Mouse (Mus musculus): ENCODE data around the gene Sucla2.

The Sucla2 gene

GRCm38 (mm10) chr14:73524766-73525448 lies at the start of gene Sucla2:
Gene Sucla2 (plus strand): TSS chr14:73525319.
- DNase-seq = peak; percentile 95

GRCm38 (mm10) chr14:73475506-73475905 lies 49.6 kb upstream of the Sucla2 start:
- peak; percentile 30 for DNase-seq

GRCm38 (mm10) chr14:73476361-73476934 lies 48.7 kb upstream of the Sucla2 start:
- DNase-seq = no peak

DNA sequence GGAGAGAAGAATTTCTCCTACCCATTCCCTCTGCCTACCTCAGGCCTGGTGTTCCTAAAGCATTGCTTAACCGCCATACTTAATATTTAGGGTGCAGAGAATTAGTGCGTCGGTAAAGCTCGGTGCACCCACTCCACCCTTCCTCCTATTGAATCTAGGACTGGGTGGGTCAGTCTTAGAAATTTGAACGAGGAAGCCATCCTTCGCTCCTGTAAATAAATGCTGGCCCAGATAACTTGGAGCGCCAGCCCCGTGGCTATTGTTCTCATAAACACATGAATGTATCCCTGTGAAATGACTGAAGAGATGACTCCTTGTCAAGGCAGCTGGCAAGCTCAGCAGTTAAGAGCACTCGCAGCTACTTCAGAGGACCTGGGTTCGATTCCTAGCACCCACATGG lies 48.0 kb upstream of the Sucla2 start:
- no peak for DNase-seq

- DNase-seq = no peak
Observed at GRCm38 (mm10) chr14:73478321-73478720, 46.8 kb upstream of the Sucla2 start.

DNA sequence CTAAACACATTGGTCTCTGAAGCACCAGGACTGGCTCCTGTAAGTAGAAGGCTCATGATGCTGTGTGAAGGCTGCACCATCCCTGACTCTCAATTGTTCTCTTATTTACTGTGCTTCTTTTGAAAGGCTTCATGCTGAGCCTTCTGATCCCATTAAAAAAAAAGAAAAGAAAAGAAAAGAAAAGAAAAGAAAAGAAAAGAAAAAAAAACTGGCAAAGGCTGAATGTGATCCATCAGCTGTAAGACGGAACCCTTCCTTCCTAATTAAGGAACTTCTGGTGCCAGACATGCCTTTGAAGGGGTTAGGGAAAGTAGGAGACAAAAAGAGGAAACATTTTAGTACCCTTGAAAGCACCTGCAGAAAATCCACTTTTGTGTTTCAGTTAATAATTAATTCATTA lies 45.3 kb upstream of the Sucla2 start:
- no peak for DNase-seq

GRCm38 (mm10) chr14:73483516-73484229 lies 41.4 kb upstream of the Sucla2 start:
- no peak for DNase-seq

GRCm38 (mm10) chr14:73484366-73485110 lies 40.6 kb upstream of the Sucla2 start:
- DNase-seq = no peak

DNA sequence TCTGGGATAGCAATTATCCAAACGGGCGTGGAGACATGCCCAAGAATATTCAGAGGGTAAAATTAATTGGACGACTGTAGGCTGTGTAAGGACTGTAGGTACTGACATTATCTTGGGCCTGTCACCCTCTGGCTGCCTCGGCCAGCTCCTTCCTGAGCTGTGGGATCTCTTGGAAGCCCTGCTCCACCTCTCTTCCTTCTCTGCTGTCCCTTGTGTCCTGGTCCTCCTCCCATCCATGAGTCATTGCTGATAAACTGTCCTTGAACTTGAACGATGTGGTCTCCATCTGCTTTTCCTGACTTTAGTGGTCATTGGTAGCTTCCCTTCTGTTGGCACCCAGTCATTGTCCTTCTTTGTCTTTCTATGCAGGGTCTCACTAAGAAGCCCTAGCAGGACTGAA lies 38.5 kb upstream of the Sucla2 start:
- no peak for DNase-seq

DNA sequence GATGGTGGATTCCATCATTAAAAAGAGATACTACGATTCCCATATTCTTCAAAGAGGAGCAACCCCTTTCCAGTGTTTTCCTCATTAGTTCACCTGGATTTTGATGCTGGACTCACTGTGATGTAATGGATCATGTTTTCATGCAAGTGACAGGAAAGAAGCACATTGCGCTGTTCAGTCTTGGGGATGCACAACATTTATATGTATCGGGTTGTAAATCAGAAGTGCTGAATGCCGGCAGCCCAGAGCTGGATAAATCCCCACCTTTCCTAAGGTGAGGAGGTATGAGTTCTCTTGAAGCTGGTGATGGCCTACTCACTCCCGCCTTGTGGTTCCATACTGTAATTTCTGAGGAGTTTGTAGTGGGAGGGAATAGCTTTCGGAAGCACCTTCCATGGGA lies 31.8 kb upstream of the Sucla2 start:
- no peak for DNase-seq

DNA sequence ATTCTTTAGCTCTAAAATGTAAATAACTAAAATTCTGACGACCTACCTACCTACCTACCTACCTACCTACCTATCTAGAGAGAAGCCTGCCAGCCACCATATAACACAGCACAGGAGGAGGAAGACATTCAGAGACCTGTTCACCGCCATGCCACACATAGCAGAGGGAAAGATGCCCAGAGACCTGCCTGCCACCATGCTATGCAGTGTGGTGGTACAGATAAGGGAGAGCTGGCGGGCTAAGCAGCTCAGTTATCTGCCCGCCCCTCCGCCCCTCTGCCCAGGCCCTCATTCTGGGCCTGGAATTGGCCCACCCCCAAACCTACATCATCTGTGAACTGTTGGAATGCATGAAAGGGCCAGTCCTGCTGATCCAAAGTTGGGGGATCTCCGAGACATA lies 31.0 kb upstream of the Sucla2 start:
- DNase-seq = no peak

DNA sequence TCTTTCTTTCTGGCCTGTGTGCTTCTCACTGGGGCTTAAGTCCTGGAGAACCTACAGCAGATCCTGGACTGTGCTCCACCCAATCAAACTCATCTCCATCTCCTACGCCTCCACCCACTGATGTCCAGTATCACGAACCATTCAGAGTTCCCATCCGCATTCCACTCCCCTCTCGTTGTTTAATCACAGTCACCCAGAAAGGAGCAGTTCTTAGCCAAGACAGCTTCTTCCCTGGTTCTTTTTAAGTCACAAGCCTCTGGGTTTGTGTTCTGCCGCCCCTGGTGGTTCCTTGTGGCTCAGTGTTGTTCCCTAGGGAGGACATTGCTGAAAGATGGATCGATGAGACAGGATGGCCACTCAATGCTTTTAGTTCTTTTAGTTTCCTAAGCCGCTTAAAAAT lies 29.4 kb upstream of the Sucla2 start:
- no peak for DNase-seq

- DNase-seq = no peak
Observed at GRCm38 (mm10) chr14:73501283-73501682, 23.8 kb upstream of the Sucla2 start.

GRCm38 (mm10) chr14:73501721-73502120 lies 23.4 kb upstream of the Sucla2 start:
- no peak for DNase-seq

DNA sequence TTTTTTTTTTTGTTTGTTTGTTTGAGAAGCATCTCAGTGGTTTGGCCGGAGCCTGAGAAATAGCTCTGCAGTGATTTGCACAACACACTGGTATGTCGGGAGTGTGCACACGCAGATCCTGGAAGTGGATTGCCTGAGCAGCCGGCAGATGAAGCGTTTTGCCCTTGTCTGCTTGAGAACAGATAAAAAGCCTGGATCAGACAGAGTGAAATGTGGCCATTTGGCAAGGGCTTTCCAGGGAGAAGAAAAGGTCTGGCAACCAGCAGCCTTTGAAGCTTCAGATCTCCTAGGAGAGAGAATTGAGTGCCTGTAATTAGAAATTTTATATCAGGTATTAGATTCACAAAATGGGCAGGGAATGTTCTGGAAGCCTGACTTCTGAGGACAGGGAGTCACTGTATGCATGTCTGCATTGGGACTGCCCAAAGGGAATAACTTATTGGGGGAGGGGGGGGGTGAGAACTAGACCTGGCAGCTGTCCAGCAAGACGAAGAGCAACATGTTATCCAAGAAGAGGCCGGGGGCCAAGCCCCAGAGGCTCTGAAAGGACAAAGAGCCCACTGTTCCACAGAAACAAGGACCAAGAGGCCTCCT lies 22.4 kb upstream of the Sucla2 start:
- DNase-seq = peak; percentile 71

- no peak for DNase-seq
Observed at GRCm38 (mm10) chr14:73503237-73503933, 21.7 kb upstream of the Sucla2 start.

DNA sequence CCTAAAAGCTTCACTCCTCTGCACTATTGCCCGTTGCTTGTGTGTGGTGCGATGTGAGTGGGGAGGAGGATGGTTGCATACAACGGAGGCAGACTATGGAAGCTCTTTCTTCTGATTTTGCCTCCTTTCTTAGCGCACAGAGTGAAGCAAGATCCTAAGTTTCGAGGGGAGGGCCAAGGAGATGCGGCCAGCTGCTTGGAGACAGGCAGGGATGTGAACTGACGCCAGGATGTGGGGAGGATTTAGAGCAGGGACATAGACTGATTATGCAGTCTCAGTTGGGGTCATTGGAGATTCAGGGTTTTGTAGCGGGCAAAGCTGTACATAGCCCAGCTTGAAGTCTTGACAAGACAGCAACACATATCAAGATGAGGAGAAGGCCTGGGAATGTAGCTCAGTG lies 18.8 kb upstream of the Sucla2 start:
- no peak for DNase-seq

DNA sequence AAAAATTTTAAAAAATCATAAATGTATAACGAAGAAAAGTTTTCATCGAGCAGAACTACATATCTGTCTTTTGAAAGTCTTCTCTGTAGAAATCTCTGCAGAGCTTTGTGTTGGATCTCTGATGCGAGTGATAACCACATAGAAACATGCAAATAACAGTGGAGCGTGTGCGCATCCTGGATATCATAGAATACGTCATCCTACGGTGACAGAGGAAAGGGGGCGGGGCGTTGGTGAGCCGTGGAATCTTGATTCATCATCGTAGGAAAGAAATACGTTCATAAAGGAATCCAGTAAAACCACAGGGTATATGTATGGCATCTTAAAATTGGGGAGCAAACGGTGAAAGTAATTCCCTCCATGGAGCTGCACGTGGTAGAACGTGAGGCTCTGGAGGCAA lies 17.9 kb upstream of the Sucla2 start:
- no peak for DNase-seq

DNA sequence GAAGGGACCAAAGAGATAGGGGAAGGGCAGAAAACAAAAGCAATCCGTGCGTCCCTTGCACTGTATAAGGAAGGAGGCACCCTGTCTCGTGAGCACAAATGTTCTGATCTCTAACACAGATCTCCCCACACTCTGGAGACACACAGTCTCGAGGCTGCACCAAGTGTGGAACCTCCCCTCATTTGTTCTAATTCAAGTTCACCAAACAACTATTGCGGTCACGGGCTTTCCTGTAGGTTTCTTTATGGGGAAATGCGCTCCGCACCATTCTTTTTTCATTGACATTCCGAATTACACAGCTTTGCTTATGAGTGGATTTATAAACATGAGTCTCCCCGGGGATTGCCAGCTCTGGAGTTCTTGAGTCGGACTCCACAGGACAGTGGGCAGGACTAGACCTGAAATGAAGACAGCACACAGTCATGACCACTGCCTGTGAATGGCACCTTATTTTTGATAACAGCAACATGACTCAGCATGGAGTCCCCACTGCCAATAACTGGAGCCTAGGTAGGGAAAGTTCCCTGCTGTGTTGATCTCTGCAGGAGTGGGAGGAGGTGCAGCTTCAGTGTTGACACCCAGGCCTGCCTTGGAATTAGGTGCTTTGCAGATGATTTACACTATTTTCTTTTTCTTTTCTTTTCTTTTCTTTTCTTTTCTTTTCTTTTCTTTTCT lies 17.3 kb upstream of the Sucla2 start:
- no peak for DNase-seq

DNA sequence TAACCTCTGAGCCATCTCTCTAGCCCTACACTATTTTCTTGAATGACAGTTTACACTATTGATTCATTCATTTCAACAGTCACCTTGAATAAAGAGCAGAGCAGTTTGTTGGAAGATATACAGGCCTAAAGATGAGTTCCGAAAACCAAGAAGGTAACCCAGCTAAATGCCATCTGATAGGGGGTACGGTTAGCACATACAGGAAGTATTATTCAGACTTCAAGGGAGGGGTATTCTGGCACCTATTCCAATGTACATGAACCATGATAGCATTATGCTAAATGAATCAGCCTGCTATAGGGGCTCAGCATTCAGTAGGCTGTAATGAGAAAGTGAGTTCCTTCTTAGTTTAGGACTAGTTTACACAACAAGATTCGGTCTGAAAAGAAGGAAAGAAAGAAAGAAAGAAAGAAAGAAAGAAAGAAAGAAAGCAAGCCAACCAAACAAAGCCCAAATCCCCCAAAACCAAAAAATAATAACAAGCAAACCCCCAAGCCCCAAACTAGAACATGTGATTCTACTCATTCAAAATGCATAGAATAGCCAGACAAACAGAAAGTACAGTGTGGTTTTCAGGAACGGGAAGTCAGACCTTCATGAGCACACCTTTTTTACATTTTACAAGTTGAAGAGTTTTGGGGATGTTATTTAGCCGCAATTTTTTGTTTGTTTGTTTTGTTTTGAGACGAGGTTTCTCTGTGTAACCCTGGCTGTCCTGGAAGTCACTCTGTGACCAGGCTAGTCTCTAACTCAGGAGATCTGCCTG lies 16.3 kb upstream of the Sucla2 start:
- no peak for DNase-seq

DNA sequence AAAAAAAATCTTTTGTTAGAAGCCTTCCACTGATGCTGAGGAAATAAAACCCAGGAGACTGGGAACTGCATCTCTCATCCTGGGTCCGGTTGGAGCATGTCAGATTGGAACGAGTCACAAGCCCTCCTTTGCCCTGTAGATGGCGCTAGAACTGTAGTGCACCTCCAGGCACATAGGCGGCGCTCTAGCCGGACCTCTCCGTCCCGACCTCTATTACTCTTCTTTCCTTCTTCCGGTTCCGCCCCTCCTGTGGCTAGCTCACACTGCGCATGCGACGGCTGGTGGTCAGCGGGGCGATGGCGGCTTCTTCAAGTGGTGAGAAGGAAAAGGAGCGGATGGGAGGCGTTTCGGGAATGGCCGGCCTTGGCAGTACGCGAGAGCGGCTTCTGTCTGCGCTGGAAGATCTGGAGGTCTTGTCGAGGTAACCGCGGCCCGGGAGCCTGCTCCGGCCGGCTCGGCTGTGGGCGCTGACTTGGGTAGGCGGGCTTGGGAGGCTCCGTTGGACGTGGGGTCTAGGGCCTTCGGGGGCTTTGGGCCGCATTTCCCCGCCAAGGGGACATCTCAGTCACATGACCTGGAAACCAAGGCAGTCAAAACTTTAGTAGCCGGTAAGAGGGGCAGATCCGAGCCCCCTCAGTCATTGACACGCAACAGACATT lies 15.2 kb upstream of the Sucla2 start, which contains the start of gene Med4:
TSS of gene Med4 (plus strand) at position 261 of the 659 bp plus-strand sequence.
- DNase-seq = peak; percentile 95
